Mouse (Mus musculus): ENCODE results near the gene Gm21981. TPM values are rescaled to one million over a fixed set of nuclear protein-coding genes. Genes with fewer than 3 reads are reported as not detected.

Gm21981 gene
- polyA plus RNA-seq, 1 experiment from 2014 or later, result 1.5 TPM

DNA sequence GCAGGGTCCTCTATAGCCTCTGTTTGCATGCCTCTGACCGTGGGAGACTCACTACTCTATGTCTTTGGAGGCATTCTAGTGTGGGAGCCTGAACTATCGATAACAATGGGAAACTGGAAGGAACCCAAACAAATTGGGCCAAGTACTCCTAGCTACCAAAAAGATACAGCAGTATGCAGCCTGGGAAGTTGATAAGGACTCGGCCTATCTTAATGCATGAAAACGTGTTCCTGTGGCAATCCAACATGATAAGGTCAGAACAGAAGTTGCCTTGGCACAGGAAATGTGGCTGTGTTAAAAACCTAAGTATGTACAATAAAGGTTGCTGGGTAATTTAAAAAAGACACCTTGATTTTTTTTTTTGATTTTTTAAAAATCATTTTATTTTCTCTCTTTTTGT, 26.9 kb upstream of the Gm21981 start:
- Histone ChIP-seq H3K9me3 (replicated peaks) (no peaks in the 10 kb centered on the region), H3K27ac (replicated peaks) (no peak overlapping the region), H3K9ac (replicated peaks) (no peak overlapping the region), H3K27me3 (replicated peaks) (no peaks in the 10 kb centered on the region), H3K4me3 (replicated peaks) (no peak overlapping the region), H3K36me3 (no peaks in the 10 kb centered on the region), H3K4me1 (no peaks in the 10 kb centered on the region), H3K4me2 (no peak overlapping the region)
- no peak for ATAC-seq (ENCODE audit: low FRiP score)
- 90% methylated on average over 4 of the region's 4 CpGs for WGBS

DNA sequence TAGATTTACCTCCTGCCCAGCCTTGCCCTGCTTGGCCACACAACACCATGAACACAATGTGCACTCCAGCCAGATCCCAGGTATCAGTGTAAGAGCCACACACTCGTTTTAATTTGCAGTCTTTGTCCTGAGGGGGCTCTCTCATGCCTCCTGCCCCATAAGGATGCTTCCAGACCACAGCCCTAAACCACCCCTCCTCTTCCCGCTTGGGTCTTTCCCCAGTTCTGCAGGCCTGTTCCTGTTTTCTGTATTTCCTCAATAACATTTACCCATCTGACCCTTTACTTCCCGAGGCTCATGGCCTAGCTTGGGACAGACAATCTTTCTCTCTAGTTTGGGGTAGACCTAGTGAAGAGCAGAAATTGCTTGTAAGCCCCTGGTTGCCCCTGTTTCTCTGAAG, 20.8 kb upstream of the Gm21981 start:
- H3K9me3 ChIP-seq (replicated peaks), result no peaks in the 10 kb centered on the region
- no peaks in the 10 kb centered on the region for H3K27me3 ChIP-seq (replicated peaks)
- no peak for ATAC-seq (ENCODE audit: low FRiP score)
- no peak overlapping the region for H3K27ac ChIP-seq (replicated peaks)
- no peak overlapping the region for H3K9ac ChIP-seq (replicated peaks)
- no peaks in the 10 kb centered on the region for H3K36me3 ChIP-seq
- 67% methylated on average over 3 of the region's 3 CpGs for WGBS
- no peak overlapping the region for H3K4me2 ChIP-seq
- H3K4me3 ChIP-seq (replicated peaks), result no peak overlapping the region
- H3K4me1 ChIP-seq, result peaks cover 4% of the 10 kb centered on the region; the same call in 1 of the 2 replicates

DNA sequence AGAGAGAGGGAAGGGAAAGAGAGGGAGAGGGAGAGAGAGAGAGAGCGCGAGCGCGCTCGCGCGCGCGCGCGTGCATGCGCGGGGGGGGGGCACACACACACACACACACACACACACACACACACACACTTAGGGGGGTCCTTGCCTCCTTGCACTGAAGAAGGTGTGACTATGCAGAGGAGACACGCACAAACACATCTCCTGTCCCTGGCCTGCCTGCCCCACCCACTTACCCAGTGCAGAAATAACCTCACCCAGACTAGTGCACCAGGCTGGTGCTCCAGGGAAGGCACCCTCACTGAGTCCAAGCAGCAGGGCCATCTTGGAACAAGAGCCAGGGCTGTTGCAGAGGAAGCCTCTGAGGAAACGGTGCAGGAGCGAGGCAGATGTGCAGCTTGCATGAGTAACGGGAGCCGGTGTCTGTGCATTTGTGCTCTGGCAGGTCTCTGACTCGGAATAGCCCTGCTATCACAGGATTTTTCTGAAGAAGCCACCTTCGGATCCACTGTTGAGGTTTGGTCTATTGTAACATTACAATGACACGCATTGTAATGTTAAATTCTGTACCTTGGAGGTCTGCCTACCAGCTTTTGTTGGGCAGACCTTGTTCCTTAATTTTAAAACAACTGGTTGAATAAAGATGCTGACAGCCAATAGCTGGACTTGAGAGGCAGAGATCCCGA, 18.8 kb upstream of the Gm21981 start:
- Histone ChIP-seq H3K9ac (replicated peaks) (no peak overlapping the region), H3K27ac (replicated peaks) (no peak overlapping the region), H3K9me3 (replicated peaks) (no peaks in the 10 kb centered on the region), H3K4me2 (no peak overlapping the region), H3K27me3 (replicated peaks) (no peaks in the 10 kb centered on the region), H3K4me1 (peaks cover 4% of the 10 kb centered on the region; the same call in 1 of the 2 replicates), H3K36me3 (no peaks in the 10 kb centered on the region), H3K4me3 (replicated peaks) (no peak overlapping the region)
- no peak for ATAC-seq (ENCODE audit: low FRiP score)
- whole genome bisulfite sequencing, result 51% methylated on average over 22 of the region's 22 CpGs

DNA sequence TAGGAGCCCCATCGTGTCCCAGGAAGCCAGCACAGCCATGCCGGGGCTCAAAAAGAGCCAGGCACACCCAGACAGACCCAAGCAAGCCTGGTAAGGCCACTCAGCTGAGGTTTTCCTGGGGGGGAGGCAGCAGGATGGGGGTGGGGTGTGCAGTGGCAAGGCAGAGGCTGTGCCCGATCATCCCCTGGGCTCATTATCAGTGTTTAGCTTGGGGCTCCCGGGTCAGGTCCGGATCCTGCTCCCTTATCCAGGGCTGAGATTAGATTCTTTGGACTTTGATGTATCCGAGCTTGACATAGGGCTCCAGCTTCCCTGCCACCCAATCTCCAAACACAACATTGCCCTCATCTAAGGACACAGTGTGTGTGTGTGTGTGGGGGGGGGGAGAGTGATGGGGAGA, 17.6 kb upstream of the Gm21981 start:
- WGBS, result 83% methylated on average over 6 of the region's 6 CpGs
- H3K27me3 ChIP-seq (replicated peaks), result no peaks in the 10 kb centered on the region
- H3K4me2 ChIP-seq, result no peak overlapping the region
- no peaks in the 10 kb centered on the region for H3K9me3 ChIP-seq (replicated peaks)
- no peak overlapping the region for H3K27ac ChIP-seq (replicated peaks)
- no peak overlapping the region for H3K4me3 ChIP-seq (replicated peaks)
- no peak overlapping the region for H3K9ac ChIP-seq (replicated peaks)
- H3K4me1 ChIP-seq, result peaks cover 4% of the 10 kb centered on the region; the same call in 1 of the 2 replicates
- no peak for ATAC-seq (ENCODE audit: low FRiP score)
- H3K36me3 ChIP-seq, result no peaks in the 10 kb centered on the region

DNA sequence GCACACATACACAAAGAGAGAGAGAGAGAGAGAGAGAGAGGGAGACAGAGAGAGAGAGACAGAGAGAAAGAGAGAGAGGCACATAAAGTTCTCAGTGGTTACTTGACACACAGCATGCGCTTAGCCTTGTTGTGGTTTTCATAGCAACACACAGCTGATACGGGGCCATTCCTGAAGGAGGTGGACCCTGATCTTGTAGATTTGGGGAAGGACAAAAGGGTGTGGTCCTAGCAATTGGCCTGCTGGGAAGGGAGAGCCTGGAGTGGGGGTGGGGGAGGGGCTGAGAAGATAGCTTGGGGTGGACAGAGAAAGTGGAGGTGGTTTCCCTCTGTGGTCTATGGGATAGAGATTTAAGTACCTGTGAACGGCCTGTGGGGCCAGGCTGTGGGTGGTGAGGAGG, 15.8 kb upstream of the Gm21981 start:
- H3K27ac ChIP-seq (replicated peaks), result no peak overlapping the region
- H3K36me3 ChIP-seq, result no peaks in the 10 kb centered on the region
- H3K9me3 ChIP-seq (replicated peaks), result no peaks in the 10 kb centered on the region
- no peak overlapping the region for H3K9ac ChIP-seq (replicated peaks)
- WGBS, result 73% methylated on average over 3 of the region's 3 CpGs
- ATAC-seq (ENCODE audit: low FRiP score), result no peak
- no peak overlapping the region for H3K4me2 ChIP-seq
- H3K4me3 ChIP-seq (replicated peaks), result no peak overlapping the region
- H3K27me3 ChIP-seq (replicated peaks), result no peaks in the 10 kb centered on the region
- peaks cover 4% of the 10 kb centered on the region; the same call in 1 of the 2 replicates for H3K4me1 ChIP-seq

DNA sequence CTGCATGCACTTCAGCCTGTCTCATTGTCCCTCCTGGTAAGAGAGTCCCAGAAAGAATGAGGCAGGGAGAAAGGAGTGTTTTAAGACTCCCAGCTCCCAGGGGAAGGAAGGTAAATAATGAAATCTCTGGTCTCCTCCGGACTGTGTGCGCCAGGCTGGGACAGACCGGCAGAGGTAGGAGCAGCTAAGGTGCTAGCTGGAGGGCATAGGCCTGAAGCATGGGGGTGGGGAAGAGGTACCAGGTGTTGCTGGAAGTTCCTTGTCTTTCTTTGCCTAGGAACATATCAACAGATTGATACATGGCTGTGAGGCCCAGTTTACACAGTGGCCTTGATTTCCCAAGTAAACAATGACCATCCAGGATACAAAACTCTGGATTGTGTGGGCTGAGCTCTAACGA, 14.7 kb upstream of the Gm21981 start:
- H3K4me3 ChIP-seq (replicated peaks), result no peak overlapping the region
- no peak overlapping the region for H3K4me2 ChIP-seq
- no peak overlapping the region for H3K9ac ChIP-seq (replicated peaks)
- WGBS, result 78% methylated on average over 4 of the region's 4 CpGs
- no peak overlapping the region for H3K27ac ChIP-seq (replicated peaks)
- peaks cover 4% of the 10 kb centered on the region; the same call in 1 of the 2 replicates for H3K4me1 ChIP-seq
- no peak for ATAC-seq (ENCODE audit: low FRiP score)
- 0 out of 2 replicates have a peak, but pooled peaks cover 8% of the 10 kb centered on the region for H3K36me3 ChIP-seq
- H3K27me3 ChIP-seq (replicated peaks), result no peaks in the 10 kb centered on the region
- no peaks in the 10 kb centered on the region for H3K9me3 ChIP-seq (replicated peaks)

DNA sequence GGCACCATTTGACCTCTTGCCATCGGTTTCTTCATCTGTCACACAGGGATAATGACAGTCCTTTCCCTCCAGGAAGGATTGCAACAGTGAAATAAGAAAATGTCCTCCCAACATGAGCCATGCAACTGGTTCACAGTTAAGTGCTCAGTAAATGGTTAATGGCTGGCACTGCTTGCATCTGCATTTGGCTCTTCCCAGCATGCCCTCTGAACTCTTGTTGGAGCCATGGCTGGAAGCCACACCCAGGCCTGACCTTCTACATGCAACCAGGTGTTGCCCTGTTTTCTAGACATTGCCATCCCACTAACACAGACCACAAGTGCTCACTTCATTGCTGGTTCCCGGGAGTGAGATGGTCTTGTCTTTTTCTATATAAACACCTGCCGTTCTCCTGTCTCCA, 13.7 kb upstream of the Gm21981 start:
- Histone ChIP-seq H3K4me2 (no peak overlapping the region), H3K27ac (replicated peaks) (no peak overlapping the region), H3K4me3 (replicated peaks) (no peak overlapping the region), H3K9me3 (replicated peaks) (no peaks in the 10 kb centered on the region), H3K27me3 (replicated peaks) (0 out of 2 replicates have a peak, but pooled peaks cover 1% of the 10 kb centered on the region), H3K36me3 (peaks cover 16% of the 10 kb centered on the region), H3K9ac (replicated peaks) (no peak overlapping the region), H3K4me1 (peaks cover 2% of the 10 kb centered on the region; the same call in 1 of the 2 replicates)
- 77% methylated on average over 3 of the region's 3 CpGs for WGBS
- no peak for ATAC-seq (ENCODE audit: low FRiP score)

DNA sequence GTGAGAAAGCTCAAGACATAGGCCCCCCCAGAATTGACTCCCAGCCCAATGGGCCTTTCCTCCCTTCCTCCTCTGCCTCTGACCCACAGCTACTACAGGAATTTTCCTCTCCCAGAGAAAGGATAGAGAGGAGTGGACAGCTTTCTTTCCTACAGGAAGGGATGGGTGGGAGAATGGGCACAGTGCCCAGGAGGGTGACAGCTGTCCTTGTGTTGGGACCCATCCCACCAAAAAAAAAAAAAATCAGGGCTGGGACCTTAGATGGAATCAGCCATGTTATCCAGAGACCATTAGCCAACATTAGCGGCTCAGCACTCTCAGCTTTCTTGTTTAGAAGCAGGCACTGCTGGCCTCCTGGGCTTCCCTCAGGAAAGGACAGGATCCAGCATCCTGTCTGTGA, 11.9 kb upstream of the Gm21981 start:
- H3K27me3 ChIP-seq (replicated peaks), result 0 out of 2 replicates have a peak, but pooled peaks cover 7% of the 10 kb centered on the region
- no peak overlapping the region for H3K9ac ChIP-seq (replicated peaks)
- H3K4me3 ChIP-seq (replicated peaks), result no peak overlapping the region
- no peak overlapping the region for H3K27ac ChIP-seq (replicated peaks)
- peaks cover 33% of the 10 kb centered on the region for H3K36me3 ChIP-seq
- 60% methylated on average over 1 of the region's 1 CpGs for WGBS
- ATAC-seq (ENCODE audit: low FRiP score), result no peak
- H3K9me3 ChIP-seq (replicated peaks), result no peaks in the 10 kb centered on the region
- H3K4me2 ChIP-seq, result no peak overlapping the region
- H3K4me1 ChIP-seq, result no peaks in the 10 kb centered on the region

DNA sequence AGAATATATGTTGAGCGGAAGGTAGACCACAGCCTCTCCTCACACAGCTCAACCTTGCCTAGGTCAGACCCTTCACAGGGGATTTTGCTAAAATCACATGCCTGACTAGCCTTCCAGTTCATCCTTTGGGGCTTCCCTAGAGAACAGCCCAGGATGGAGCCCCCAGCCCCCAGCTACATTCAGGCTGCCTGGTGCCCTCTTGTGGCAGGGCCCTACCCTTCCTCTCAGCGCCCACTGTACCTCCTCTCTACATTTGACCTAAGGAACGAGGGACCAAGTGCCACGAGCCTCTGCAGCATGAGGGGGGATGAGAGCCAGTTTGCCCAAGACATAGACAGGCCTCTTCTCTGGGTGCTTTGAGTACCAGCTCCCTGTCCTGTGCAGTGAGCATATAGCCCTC, 10.4 kb upstream of the Gm21981 start:
- Histone ChIP-seq H3K27ac (replicated peaks) (no peak overlapping the region), H3K4me1 (peaks cover 3% of the 10 kb centered on the region; the same call in 1 of the 2 replicates), H3K4me2 (no peak overlapping the region), H3K9ac (replicated peaks) (no peak overlapping the region), H3K36me3 (peaks cover 38% of the 10 kb centered on the region), H3K9me3 (replicated peaks) (no peaks in the 10 kb centered on the region), H3K27me3 (replicated peaks) (0 out of 2 replicates have a peak, but pooled peaks cover 7% of the 10 kb centered on the region), H3K4me3 (replicated peaks) (no peak overlapping the region)
- whole genome bisulfite sequencing, result 85% methylated on average over 4 of the region's 4 CpGs
- ATAC-seq (ENCODE audit: low FRiP score), result no peak

DNA sequence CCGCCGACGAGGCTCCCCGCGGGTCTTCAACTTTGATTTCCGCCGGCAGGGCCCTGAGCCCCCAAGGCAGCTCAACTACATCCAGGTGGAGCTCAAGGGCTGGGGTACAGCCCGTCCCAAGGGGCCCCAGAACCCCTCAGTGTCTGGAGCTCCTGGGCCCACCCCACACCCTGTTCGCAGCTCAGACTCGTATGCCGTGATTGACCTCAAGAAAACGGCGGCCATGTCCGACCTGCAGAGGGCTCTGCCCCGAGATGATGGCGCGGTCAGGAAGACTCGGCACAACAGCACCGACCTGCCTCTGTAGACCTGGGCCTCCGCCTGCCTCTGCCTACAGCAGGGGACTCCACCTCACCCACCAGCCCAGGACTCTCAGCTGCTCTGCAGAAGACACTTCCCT, 9.3 kb upstream of the Gm21981 start:
- 28% methylated on average over 20 of the region's 20 CpGs for WGBS
- H3K27ac ChIP-seq (replicated peaks), result no peak overlapping the region
- 0 out of 2 replicates have a peak, but pooled peaks cover 7% of the 10 kb centered on the region for H3K27me3 ChIP-seq (replicated peaks)
- H3K4me2 ChIP-seq, result no peak overlapping the region
- H3K4me1 ChIP-seq, result peaks cover 3% of the 10 kb centered on the region; the same call in 1 of the 2 replicates
- ATAC-seq (ENCODE audit: low FRiP score), result no peak
- H3K36me3 ChIP-seq, result peaks cover 39% of the 10 kb centered on the region
- no peaks in the 10 kb centered on the region for H3K9me3 ChIP-seq (replicated peaks)
- no peak overlapping the region for H3K4me3 ChIP-seq (replicated peaks)
- H3K9ac ChIP-seq (replicated peaks), result no peak overlapping the region

DNA sequence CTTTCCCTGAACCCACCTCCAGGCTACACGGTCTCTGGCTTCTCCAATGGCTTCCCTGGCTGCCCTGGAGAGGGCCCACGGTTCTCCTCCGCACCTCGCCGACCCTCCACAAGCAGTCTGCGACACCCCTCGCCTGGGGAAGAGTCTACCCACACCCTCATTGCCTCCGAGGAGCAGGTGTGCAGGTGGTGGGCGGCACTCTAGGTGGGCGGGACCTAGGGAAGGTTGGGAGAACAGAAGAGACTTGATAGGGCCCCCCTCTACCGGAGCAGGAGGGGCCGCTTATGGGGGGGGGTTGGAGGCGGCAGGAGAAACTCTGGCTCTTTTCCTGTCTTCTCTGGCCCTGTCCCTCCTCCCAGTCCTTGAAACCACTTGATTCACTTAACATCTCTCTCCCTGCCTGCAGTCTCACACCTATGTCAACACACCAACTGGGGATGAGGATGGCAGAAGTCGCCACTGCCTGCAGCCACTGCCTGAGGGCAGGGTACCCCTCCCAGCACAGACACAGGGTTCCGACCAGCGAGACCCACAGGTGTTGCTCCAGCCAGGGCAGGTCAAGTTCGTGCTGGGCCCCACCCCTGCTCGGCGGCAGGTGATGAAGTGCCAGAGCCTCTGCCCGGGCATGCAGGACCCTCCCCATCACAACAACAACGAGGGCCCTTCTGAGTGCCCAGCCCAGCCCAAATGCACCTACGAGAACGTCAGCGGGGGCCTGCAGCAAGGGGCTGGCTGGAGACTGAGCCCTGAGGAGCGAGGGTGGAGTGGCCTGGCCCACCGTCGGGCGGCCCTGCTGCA, 8.5 kb upstream of the Gm21981 start:
- ATAC-seq (ENCODE audit: low FRiP score), result no peak
- 0 out of 2 replicates have a peak, but pooled peaks cover 7% of the 10 kb centered on the region for H3K27me3 ChIP-seq (replicated peaks)
- H3K9ac ChIP-seq (replicated peaks), result no peak overlapping the region
- no peak overlapping the region for H3K4me3 ChIP-seq (replicated peaks)
- no peak overlapping the region for H3K27ac ChIP-seq (replicated peaks)
- H3K36me3 ChIP-seq, result peaks cover 46% of the 10 kb centered on the region
- WGBS, result 44% methylated on average over 28 of the region's 28 CpGs
- H3K4me1 ChIP-seq, result peaks cover 3% of the 10 kb centered on the region; the same call in 1 of the 2 replicates
- H3K4me2 ChIP-seq, result no peak overlapping the region
- no peaks in the 10 kb centered on the region for H3K9me3 ChIP-seq (replicated peaks)

DNA sequence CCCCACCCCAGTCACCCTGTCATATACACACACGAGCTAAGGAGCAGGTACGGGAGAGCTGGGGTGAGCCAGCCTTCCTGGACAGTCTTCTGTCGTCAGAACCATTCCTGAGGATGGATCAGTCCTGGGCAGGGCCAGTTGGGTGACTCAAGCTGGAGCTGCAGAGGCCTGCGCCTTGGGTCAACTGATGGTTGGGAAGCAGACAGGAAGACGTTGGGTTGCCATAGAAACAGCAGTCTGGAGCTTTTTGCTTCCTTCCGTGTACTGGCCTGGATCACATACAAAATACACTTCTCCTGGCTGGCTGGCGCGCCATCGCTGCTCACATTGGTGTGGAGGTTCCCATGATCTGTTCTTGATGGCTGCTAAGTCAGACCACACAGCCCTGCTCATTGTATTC, 7.5 kb upstream of the Gm21981 start:
- ATAC-seq (ENCODE audit: low FRiP score), result no peak
- no peaks in the 10 kb centered on the region for H3K9me3 ChIP-seq (replicated peaks)

More for the DNA sequence above, 7.5 kb upstream of the Gm21981 start:
- no peak overlapping the region for H3K9ac ChIP-seq (replicated peaks)
- H3K36me3 ChIP-seq, result peaks cover 50% of the 10 kb centered on the region
- no peak overlapping the region for H3K27ac ChIP-seq (replicated peaks)
- H3K4me3 ChIP-seq (replicated peaks), result no peak overlapping the region
- 75% methylated on average over 9 of the region's 9 CpGs for WGBS
- H3K27me3 ChIP-seq (replicated peaks), result 0 out of 2 replicates have a peak, but pooled peaks cover 7% of the 10 kb centered on the region
- H3K4me1 ChIP-seq, result peaks cover 3% of the 10 kb centered on the region; the same call in 1 of the 2 replicates
- H3K4me2 ChIP-seq, result no peak overlapping the region

Data from neural tube, embryonic 15.5 days (tissue).